Mouse (Mus musculus): ENCODE results near the gene Inpp5a. TPM values are rescaled to one million over a fixed set of nuclear protein-coding genes. Genes with fewer than 3 reads are reported as not detected.
A peak's percentile ranks its signal among the peaks of the same experiment; 100 is the strongest.

The Inpp5a gene
- polyA plus RNA-seq, 1 experiment from 2014 or later: 23.0 TPM

GRCm38 (mm10) chr7:139359906-139360305, 29.0 kb upstream of the Inpp5a start:
- Histone ChIP-seq H3K9ac (ENCODE audit: low read length) (no peak overlapping the region), H3K9me3 (ENCODE audit: control insufficient read depth, low read length) (no peaks in the 10 kb centered on the region), H3K27me3 (ENCODE audit: control insufficient read depth, insufficient read depth, low read length) (no peaks in the 10 kb centered on the region), H3K4me3 (ENCODE audit: low read depth, low read length) (no peak overlapping the region), H3K4me1 (ENCODE audit: control insufficient read depth, insufficient read depth, low read length) (peaks cover 17% of the 10 kb centered on the region), H3K4me2 (ENCODE audit: low read depth, severe bottlenecking) (no peak overlapping the region), H3K27ac (replicated peaks; ENCODE audit: low read depth, low read length) (no peak overlapping the region), H3K36me3 (ENCODE audit: control insufficient read depth, insufficient read depth, low read length) (no peaks in the 10 kb centered on the region)
- WGBS: 83% methylated on average over 4 of the region's 4 CpGs
- no peak for ATAC-seq (ENCODE audit: insufficient number of reproducible peaks, low FRiP score, low TSS enrichment, low read depth)
- no peak for DNase-seq (ENCODE audit: low spot score)

- H3K4me1 ChIP-seq (ENCODE audit: control insufficient read depth, insufficient read depth, low read length): peaks cover 18% of the 10 kb centered on the region
- H3K36me3 ChIP-seq (ENCODE audit: control insufficient read depth, insufficient read depth, low read length): no peaks in the 10 kb centered on the region
- 92% methylated on average over 3 of the region's 3 CpGs for WGBS
- H3K4me2 ChIP-seq (ENCODE audit: low read depth, severe bottlenecking): no peak overlapping the region
- no peak overlapping the region for H3K27ac ChIP-seq (replicated peaks; ENCODE audit: low read depth, low read length)
- H3K27me3 ChIP-seq (ENCODE audit: control insufficient read depth, insufficient read depth, low read length): no peaks in the 10 kb centered on the region
- no peak overlapping the region for H3K9ac ChIP-seq (ENCODE audit: low read length)
- no peaks in the 10 kb centered on the region for H3K9me3 ChIP-seq (ENCODE audit: control insufficient read depth, low read length)
- ATAC-seq (ENCODE audit: insufficient number of reproducible peaks, low FRiP score, low TSS enrichment, low read depth) (no peak), DNase-seq (ENCODE audit: low spot score) (no peak)
- H3K4me3 ChIP-seq (ENCODE audit: low read depth, low read length): no peak overlapping the region
Observed at GRCm38 (mm10) chr7:139360890-139361559, 27.9 kb upstream of the Inpp5a start.

GRCm38 (mm10) chr7:139361799-139362198, 27.1 kb upstream of the Inpp5a start:
- Histone ChIP-seq H3K27me3 (ENCODE audit: control insufficient read depth, insufficient read depth, low read length) (no peaks in the 10 kb centered on the region), H3K9ac (ENCODE audit: low read length) (no peak overlapping the region), H3K36me3 (ENCODE audit: control insufficient read depth, insufficient read depth, low read length) (no peaks in the 10 kb centered on the region), H3K4me3 (ENCODE audit: low read depth, low read length) (no peak overlapping the region), H3K4me1 (ENCODE audit: control insufficient read depth, insufficient read depth, low read length) (peaks cover 18% of the 10 kb centered on the region), H3K4me2 (ENCODE audit: low read depth, severe bottlenecking) (no peak overlapping the region), H3K27ac (replicated peaks; ENCODE audit: low read depth, low read length) (no peak overlapping the region), H3K9me3 (ENCODE audit: control insufficient read depth, low read length) (no peaks in the 10 kb centered on the region)
- DNase-seq (ENCODE audit: low spot score) (no peak), ATAC-seq (ENCODE audit: insufficient number of reproducible peaks, low FRiP score, low TSS enrichment, low read depth) (no peak)
- 87% methylated on average over 5 of the region's 5 CpGs for WGBS

GRCm38 (mm10) chr7:139362514-139362913, 26.4 kb upstream of the Inpp5a start:
- Histone ChIP-seq H3K4me1 (ENCODE audit: control insufficient read depth, insufficient read depth, low read length) (peaks cover 18% of the 10 kb centered on the region), H3K27me3 (ENCODE audit: control insufficient read depth, insufficient read depth, low read length) (no peaks in the 10 kb centered on the region), H3K4me2 (ENCODE audit: low read depth, severe bottlenecking) (no peak overlapping the region), H3K27ac (replicated peaks; ENCODE audit: low read depth, low read length) (no peak overlapping the region), H3K9ac (ENCODE audit: low read length) (no peak overlapping the region), H3K36me3 (ENCODE audit: control insufficient read depth, insufficient read depth, low read length) (no peaks in the 10 kb centered on the region), H3K4me3 (ENCODE audit: low read depth, low read length) (no peak overlapping the region), H3K9me3 (ENCODE audit: control insufficient read depth, low read length) (no peaks in the 10 kb centered on the region)
- WGBS: 89% methylated on average over 3 of the region's 3 CpGs
- DNase-seq (ENCODE audit: low spot score): no peak
- ATAC-seq (ENCODE audit: insufficient number of reproducible peaks, low FRiP score, low TSS enrichment, low read depth): no peak

- Histone ChIP-seq H3K9me3 (ENCODE audit: control insufficient read depth, low read length) (no peaks in the 10 kb centered on the region), H3K9ac (ENCODE audit: low read length) (no peak overlapping the region), H3K4me2 (ENCODE audit: low read depth, severe bottlenecking) (no peak overlapping the region), H3K27ac (replicated peaks; ENCODE audit: low read depth, low read length) (peak overlapping the region; percentile 11), H3K4me1 (ENCODE audit: control insufficient read depth, insufficient read depth, low read length) (peaks cover 22% of the 10 kb centered on the region), H3K4me3 (ENCODE audit: low read depth, low read length) (no peak overlapping the region), H3K27me3 (ENCODE audit: control insufficient read depth, insufficient read depth, low read length) (no peaks in the 10 kb centered on the region), H3K36me3 (ENCODE audit: control insufficient read depth, insufficient read depth, low read length) (no peaks in the 10 kb centered on the region)
- WGBS: 64% methylated on average over 13 of the region's 13 CpGs
- DNase-seq (ENCODE audit: low spot score) (peak; percentile 31), ATAC-seq (ENCODE audit: insufficient number of reproducible peaks, low FRiP score, low TSS enrichment, low read depth) (peak; percentile 40; the same call in 1 of the 2 replicates)
Observed at GRCm38 (mm10) chr7:139363281-139364004, 25.5 kb upstream of the Inpp5a start.

- 0 out of 2 replicates have a peak overlapping the region, but pooled peaks have one; percentile 1 for H3K27ac ChIP-seq (replicated peaks; ENCODE audit: low read depth, low read length)
- no peak overlapping the region for H3K4me3 ChIP-seq (ENCODE audit: low read depth, low read length)
- no peaks in the 10 kb centered on the region for H3K36me3 ChIP-seq (ENCODE audit: control insufficient read depth, insufficient read depth, low read length)
- peak; percentile 85 for DNase-seq (ENCODE audit: low spot score)
- 9% methylated on average over 9 of the region's 9 CpGs for WGBS
- peak overlapping the region; percentile 7; the same call in 1 of the 2 replicates for H3K4me2 ChIP-seq (ENCODE audit: low read depth, severe bottlenecking)
- ATAC-seq (ENCODE audit: insufficient number of reproducible peaks, low FRiP score, low TSS enrichment, low read depth): peak; percentile 82
- H3K4me1 ChIP-seq (ENCODE audit: control insufficient read depth, insufficient read depth, low read length): peaks cover 27% of the 10 kb centered on the region
- H3K9ac ChIP-seq (ENCODE audit: low read length): no peak overlapping the region
- no peaks in the 10 kb centered on the region for H3K27me3 ChIP-seq (ENCODE audit: control insufficient read depth, insufficient read depth, low read length)
- H3K9me3 ChIP-seq (ENCODE audit: control insufficient read depth, low read length): no peaks in the 10 kb centered on the region
Observed at GRCm38 (mm10) chr7:139364005-139364557, 24.8 kb upstream of the Inpp5a start.

- H3K4me1 ChIP-seq (ENCODE audit: control insufficient read depth, insufficient read depth, low read length): peaks cover 36% of the 10 kb centered on the region
- DNase-seq (ENCODE audit: low spot score) (no peak), ATAC-seq (ENCODE audit: insufficient number of reproducible peaks, low FRiP score, low TSS enrichment, low read depth) (no peak)
- no peak overlapping the region for H3K9ac ChIP-seq (ENCODE audit: low read length)
- no peaks in the 10 kb centered on the region for H3K27me3 ChIP-seq (ENCODE audit: control insufficient read depth, insufficient read depth, low read length)
- H3K27ac ChIP-seq (replicated peaks; ENCODE audit: low read depth, low read length): no peak overlapping the region
- WGBS: 81% methylated on average over 13 of the region's 13 CpGs
- no peak overlapping the region for H3K4me2 ChIP-seq (ENCODE audit: low read depth, severe bottlenecking)
- H3K4me3 ChIP-seq (ENCODE audit: low read depth, low read length): no peak overlapping the region
- H3K36me3 ChIP-seq (ENCODE audit: control insufficient read depth, insufficient read depth, low read length): no peaks in the 10 kb centered on the region
- no peaks in the 10 kb centered on the region for H3K9me3 ChIP-seq (ENCODE audit: control insufficient read depth, low read length)
Observed at GRCm38 (mm10) chr7:139364936-139365830, 23.7 kb upstream of the Inpp5a start.

- no peak overlapping the region for H3K9ac ChIP-seq (ENCODE audit: low read length)
- no peak overlapping the region for H3K4me2 ChIP-seq (ENCODE audit: low read depth, severe bottlenecking)
- DNase-seq (ENCODE audit: low spot score) (no peak), ATAC-seq (ENCODE audit: insufficient number of reproducible peaks, low FRiP score, low TSS enrichment, low read depth) (no peak)
- no peaks in the 10 kb centered on the region for H3K36me3 ChIP-seq (ENCODE audit: control insufficient read depth, insufficient read depth, low read length)
- H3K4me1 ChIP-seq (ENCODE audit: control insufficient read depth, insufficient read depth, low read length): peaks cover 36% of the 10 kb centered on the region
- WGBS: 92% methylated on average over 3 of the region's 3 CpGs
- H3K9me3 ChIP-seq (ENCODE audit: control insufficient read depth, low read length): no peaks in the 10 kb centered on the region
- no peaks in the 10 kb centered on the region for H3K27me3 ChIP-seq (ENCODE audit: control insufficient read depth, insufficient read depth, low read length)
- H3K27ac ChIP-seq (replicated peaks; ENCODE audit: low read depth, low read length): no peak overlapping the region
- H3K4me3 ChIP-seq (ENCODE audit: low read depth, low read length): no peak overlapping the region
Observed at GRCm38 (mm10) chr7:139366131-139366530, 22.8 kb upstream of the Inpp5a start.
